Mouse (Mus musculus): ENCODE measurements around the gene Xrcc3. TPM values are rescaled to one million over a fixed set of nuclear protein-coding genes. Genes with fewer than 3 reads are reported as not detected.

Gene Xrcc3
- total RNA-seq, 2 experiments from 2014 or later = 3.2 to 4.1 TPM

Other genes starting within 250 kb of the Xrcc3 start
- 100 to 1,000 TPM; 139 to 153 TPM for gene Mark3, start 239.3 kb downstream of the Xrcc3 start, total RNA-seq (2021)
- 1,000 to 10,000 TPM in 1 of 2 experiments, 100 to 1,000 TPM in 1; 969 to 1,026 TPM for gene Ckb, start 141.5 kb downstream of the Xrcc3 start, total RNA-seq (2021)
- gene Trmt61a, start 135.8 kb downstream of the Xrcc3 start, total RNA-seq (2021) = 10 to 100 TPM; 16.3 to 19.8 TPM
- gene Bag5, start 100.6 kb downstream of the Xrcc3 start, total RNA-seq (2021) = 10 to 100 TPM; 38.4 to 38.9 TPM
- 10 to 100 TPM; 39.2 to 42.0 TPM for gene Apopt1, start 100.6 kb downstream of the Xrcc3 start, total RNA-seq (2021)
- 100 to 1,000 TPM; 840 to 877 TPM for gene Klc1, start 55.0 kb downstream of the Xrcc3 start, total RNA-seq (2021)
- 10 to 100 TPM; 21.5 to 22.0 TPM for gene Zfyve21, start 297 bp upstream of the Xrcc3 start, total RNA-seq (2021)
- 10 to 100 TPM; 66.3 to 69.1 TPM for gene Ppp1r13b, start 94.2 kb upstream of the Xrcc3 start, total RNA-seq (2021)
- gene Atp5mpl, start 153.1 kb upstream of the Xrcc3 start, total RNA-seq (2021) = 100 to 1,000 TPM; 458 to 498 TPM
- gene Tdrd9, start 157.7 kb upstream of the Xrcc3 start, total RNA-seq (2021) = under 1 TPM; 0.33 to 0.41 TPM
- not detected for gene Rd3l, start 167.4 kb upstream of the Xrcc3 start, total RNA-seq (2021)